Mouse (Mus musculus) embryo, embryonic 11.5 days (tissue): ENCODE results near the gene Slc25a31.

Experiments
- DNase-seq: peaks from one replicate; pipeline ENCODE4 v3.0.0-alpha.2; 2012; ENCODE audit warnings: low read depth, low spot score

Slc25a31 gene

DNA sequence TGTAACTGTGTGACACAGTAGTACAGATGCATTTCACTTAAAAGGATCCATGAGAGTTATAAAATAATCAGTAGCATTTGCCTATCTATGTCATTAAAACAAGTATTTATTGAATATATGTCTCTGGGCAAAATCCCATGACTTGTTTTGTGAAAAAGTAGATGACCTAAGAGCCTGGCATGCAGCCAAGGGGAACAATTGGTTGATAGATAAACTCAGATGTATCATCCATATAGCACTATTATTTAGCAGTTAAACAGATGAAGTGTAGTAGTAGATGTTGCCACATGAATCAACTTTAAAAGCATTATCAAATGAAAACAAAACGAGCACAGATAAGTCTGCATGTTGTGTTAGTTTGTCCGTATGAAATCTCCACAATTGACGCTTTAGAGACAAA, 10.4 kb downstream of the Slc25a31 start:
- DNase-seq, result no peak

DNA sequence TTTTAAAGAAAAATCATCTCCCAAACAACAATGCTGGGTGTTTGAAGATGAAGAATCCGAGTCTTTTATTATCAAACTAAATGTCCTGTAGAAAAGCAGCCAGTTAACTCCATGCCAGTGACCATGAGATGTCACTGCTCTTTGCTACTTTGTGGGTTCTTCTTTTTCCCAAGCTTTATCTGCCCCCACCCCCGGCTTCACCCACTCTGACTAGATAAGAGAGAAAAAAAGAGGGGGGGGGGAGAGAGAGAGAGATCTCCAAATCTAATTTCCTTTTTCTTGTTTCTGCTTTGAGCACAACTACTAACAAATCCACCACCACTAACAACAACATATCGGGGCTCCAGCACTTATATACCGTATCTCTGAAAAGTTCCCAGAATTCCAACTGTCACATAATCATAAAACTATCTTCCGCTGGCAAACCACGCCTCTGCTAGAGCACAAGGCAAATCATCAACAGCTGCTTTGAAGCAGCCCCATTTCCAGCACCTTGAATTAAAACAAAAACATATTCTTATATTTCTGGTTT, 29.8 kb downstream of the Slc25a31 start:
- no peak for DNase-seq

GRCm38 (mm10) chr3:40744024-40744835, 35.6 kb downstream of the Slc25a31 start, which contains the start of gene Hspa4l:
Gene Hspa4l (plus strand): TSS chr3:40744495.
- peak; percentile 5 for DNase-seq

- peak; percentile 74 for DNase-seq
Measured at GRCm38 (mm10) chr3:40744836-40745660, 36.4 kb downstream of the Slc25a31 start.

DNA sequence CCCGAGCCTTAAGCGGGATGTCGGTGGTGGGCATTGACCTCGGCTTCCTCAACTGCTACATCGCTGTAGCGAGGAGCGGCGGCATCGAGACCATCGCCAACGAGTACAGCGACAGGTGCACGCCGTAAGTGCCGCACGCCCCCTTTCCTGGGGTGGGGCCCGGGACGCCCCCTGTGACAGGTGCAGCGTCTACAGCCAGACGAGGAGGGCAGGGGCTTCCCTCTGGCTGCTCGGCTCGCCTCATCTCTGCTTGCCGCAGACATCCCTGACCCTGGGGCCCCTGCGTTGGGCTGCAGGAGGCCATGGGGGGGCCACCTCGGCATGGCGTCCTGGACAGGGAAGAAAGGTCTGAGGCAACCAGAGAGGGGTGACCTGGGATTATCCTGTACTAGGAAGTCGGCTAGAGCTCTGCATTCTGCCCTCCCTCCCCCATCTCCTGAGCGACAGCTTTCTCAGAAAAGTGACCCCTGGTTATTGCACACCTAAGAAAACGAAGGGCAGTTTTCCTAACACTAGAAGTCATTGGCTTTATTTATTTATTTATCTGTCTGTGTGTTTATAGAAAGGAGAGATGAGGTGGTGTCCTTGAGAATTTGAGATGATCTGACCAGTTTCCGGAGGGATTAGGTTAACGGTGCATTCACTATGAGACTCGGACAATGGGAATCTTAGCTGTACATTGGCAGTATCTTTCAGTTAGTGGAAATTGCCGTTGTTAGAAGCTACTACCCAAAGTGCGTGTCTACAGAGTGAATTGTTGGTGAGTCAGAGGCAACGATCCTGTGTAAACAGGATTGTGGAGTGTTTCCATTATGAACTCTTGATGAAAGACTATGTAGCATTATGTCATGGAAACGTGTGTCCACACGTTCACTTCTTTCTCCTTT, 37.2 kb downstream of the Slc25a31 start:
- no peak for DNase-seq

GRCm38 (mm10) chr3:40760746-40761145, 52.1 kb downstream of the Slc25a31 start:
- DNase-seq, result no peak

DNA sequence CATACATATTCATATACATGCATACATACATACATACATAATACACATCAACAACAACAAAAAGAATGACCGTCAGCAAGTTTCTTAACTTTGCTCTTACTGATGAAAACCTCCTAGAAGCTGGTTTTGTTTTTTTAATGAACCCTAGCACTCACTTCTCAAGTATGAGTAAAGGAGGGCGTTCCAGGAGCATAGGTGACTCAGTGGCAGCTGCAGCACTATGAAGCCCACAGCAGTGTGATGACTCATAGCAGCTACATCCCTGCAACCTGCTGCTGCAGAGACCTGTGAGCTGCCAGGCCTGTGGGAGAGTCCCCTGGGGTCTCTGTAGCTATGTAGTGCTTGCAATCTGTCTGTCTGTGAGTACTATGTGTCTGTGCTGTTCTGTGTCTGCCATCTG, 52.7 kb downstream of the Slc25a31 start:
- DNase-seq, result no peak
